Mouse (Mus musculus) cerebellum, postnatal 36 days (tissue): ENCODE measurements around the gene Pirt.

Experiments
- DNase-seq, 2 experiments: peaks; one replicate each; pipeline ENCODE4 v3.0.0; 2021 to 2022; ENCODE audit warnings: mixed read lengths in 2 of 2

Gene Pirt

GRCm38 (mm10) chr11:66946922-66947321, 35.1 kb downstream of the Pirt start:
- no peak for DNase-seq

- DNase-seq, result no peak
Observed at GRCm38 (mm10) chr11:66956303-66956702, 44.5 kb downstream of the Pirt start, which contains the start of gene Tmem238l. TSS of gene Tmem238l (plus strand) at chr11:66956638.

GRCm38 (mm10) chr11:66960797-66961196, 49.0 kb downstream of the Pirt start:
- DNase-seq, result no peak

GRCm38 (mm10) chr11:66961447-66962176, 49.8 kb downstream of the Pirt start:
- no peak for DNase-seq

GRCm38 (mm10) chr11:66963462-66963861, 51.7 kb downstream of the Pirt start:
- DNase-seq, result no peak

GRCm38 (mm10) chr11:66966500-66967116, 54.8 kb downstream of the Pirt start:
- no peak for DNase-seq

GRCm38 (mm10) chr11:66968575-66968974, 56.8 kb downstream of the Pirt start:
- DNase-seq, result no peak

- DNase-seq, result no peak
Observed at GRCm38 (mm10) chr11:66973507-66973906, 61.7 kb downstream of the Pirt start.

- no peak for DNase-seq
Observed at GRCm38 (mm10) chr11:66975606-66976330, 64.0 kb downstream of the Pirt start.
